Mouse (Mus musculus) urinary bladder, postnatal 14 days (tissue): ENCODE measurements at regions not wholly inside any gene's neighbourhood (a gene's known extent, or its start where the extent isn't known, plus 50 kb on each side); places are given as distances from the start of the nearest gene placed in this dataset.

Source experiments
- DNase-seq: peaks from one replicate; pipeline ENCODE4 v3.0.0; 2021; ENCODE audit warnings: low spot score

DNA sequence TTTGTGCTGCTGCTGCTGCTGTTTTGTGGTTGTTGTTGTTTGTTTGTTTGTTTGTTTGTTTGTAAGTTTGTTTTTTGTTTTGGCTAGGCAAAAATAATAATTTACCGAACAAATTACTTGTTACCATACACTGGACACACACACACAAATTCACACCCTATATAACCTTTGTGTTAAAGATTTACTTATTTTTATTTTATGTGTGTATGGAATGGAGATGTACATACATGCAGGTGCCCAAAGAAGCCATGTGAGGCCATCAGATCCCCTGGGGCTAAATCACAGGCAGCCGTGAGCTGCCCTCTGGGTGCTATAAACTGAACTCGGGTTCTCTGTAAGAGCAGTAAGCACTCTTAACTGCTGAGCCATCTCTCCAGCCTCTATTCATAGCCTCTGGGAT is 56.0 kb downstream of the Pttg1 start:
- no peak for DNase-seq

DNA sequence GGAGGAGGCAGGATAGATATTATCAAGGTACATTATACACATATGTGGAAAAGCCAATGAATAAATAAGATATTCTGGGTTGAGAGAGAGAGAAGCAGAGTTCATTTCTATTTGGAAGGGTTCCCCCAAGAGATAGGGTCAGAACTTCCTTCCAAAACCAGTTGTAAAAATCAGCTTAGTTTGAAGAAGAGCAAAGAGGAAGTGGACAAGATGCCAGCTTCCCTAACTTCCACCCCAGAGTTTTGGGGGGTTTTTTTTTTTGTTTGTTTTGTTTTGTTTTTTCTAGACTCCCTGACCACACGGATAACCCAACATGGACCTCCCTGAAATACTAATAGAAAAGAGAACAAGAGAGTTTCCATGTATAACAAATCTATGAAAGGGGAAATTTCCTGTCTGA is 57.7 kb downstream of the Pttg1 start:
- DNase-seq, result no peak

DNA sequence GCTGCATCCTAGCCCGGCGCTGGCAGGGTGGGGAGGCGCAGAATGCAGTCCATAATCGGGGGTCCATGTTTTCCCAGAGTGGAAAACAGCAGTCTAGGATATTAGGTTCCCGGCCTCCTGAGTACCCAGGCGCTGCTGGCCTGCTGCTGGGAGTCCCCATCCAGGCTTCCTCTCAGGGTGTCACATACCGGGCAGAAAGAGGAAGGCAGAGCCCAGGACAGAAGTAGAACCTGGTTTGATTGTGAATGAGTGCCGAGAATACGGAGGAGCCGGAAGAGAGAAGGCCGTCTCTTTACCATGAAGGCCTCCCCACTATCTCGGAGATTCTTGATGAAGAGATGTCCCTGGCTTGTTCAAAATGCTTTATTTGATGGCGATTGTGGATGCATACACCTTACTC is 64.2 kb downstream of the Pttg1 start:
- DNase-seq, result no peak

DNA sequence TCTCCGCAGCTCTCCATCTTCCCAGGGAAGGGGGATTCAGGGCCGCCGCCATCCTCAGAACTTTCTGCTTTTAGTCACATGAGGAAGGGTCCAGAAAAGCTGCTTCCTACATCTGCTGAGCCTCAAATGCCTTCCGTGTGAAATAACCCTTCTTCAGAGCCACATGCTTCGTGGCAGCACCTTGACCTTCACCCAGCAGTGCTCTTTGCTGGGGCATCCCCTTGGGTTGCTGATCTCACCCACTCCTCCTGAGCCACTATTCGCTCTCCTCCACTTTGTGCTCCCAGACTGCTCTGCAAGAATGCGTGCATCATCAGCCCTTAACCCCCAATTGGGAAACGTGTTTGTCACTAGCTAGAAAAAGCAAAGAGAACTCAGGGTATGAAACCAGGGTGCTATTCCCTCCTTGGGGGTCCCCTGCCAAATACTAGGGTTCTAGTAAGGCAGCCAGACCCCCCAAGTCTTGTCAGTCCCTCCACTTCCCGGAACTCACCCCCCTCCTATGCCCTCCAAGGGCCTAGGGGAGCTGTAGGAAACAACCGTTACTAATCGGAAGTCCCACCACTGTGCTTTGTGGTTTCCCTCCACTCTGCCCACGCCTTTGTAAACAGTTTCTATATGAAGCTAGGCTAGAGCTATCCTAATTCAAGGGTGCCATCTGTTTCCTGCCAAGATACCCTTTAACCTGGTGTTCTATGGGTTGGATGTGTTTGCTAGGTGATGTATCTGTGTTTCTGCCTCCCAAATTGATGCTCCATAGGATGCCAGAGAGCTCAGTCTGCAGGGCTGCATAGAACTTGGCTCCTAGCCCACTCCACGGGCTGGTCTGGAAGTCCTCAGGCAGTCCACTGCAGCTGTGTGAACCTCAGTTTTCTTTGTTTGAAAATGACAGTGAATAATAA is 67.4 kb downstream of the Pttg1 start:
- no peak for DNase-seq

DNA sequence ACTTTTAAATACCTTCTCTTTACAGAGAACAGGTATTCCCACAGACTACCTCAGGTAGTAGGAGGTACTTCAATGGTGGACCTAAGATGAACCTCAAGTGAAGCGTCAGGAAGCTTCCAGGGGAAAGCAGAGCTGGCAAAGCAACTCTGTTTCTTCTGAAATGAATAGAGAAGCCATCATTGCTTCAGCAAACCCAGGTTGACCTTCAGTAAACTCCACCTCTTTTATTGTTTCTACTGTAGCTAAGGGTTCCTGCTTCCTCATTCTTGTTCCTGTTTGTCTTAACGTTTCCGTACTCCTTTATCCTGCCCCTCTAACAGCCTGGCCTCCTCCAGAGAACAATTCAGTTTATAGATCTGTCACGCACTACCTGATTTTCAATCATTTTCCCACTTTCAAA is 72.4 kb downstream of the Pttg1 start:
- DNase-seq, result no peak

DNA sequence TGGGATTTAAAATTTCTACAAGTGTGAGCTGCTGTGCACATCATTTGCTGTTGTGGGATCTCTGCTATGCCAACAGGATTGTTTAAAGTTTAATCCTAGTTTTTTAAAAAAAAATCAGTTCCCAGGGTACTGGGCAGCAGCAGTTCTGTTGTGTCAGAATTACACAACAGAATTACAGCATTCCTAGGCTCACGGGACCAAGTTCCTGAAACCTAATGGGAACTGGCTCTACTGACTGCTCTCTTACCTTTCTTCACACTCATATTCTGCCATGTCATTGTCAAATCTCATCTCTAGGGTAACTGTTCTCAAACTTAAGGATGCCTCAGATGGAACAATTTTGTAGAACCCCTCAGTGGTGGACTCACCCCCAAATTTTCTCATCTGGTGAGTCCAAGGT is 73.0 kb downstream of the Pttg1 start:
- no peak for DNase-seq

DNA sequence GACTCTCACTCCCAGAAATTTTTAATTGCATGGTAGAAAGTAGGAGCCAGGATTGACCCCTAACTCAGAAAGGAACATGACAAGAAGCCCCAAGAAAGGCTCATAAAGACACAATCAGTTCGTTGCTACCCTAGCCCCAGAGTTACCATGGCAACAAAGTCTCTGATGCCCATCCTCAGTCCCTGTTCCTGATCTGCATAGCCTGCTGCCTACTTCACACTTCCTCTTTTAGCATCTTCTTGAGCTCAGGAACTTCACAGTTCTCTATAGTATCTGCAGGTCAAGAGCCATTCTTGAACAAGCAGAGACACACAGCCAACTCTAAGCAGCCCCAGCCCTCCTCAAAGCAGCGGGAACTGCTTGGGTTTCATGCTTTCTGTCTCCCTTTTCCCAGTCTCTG is 74.2 kb downstream of the Pttg1 start:
- no peak for DNase-seq

DNA sequence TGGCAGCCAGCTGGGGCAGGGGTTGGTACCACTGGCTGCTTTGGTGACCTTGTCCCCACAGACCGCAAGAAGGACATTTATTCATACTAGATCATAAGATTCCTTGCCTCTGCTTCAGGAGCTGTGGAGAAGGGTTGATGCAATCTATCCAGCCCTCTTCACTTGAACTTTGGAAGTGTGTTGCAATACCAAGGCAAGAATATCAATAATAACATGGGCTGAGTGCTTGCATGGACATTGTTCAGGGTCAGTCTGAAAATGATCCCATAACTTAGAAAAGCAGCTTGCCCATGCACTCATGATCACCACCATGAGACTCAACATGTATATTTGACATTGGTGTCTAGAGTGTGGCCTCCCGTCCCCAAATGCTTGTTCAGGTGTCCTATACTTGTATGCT is 74.7 kb downstream of the Pttg1 start:
- no peak for DNase-seq

DNA sequence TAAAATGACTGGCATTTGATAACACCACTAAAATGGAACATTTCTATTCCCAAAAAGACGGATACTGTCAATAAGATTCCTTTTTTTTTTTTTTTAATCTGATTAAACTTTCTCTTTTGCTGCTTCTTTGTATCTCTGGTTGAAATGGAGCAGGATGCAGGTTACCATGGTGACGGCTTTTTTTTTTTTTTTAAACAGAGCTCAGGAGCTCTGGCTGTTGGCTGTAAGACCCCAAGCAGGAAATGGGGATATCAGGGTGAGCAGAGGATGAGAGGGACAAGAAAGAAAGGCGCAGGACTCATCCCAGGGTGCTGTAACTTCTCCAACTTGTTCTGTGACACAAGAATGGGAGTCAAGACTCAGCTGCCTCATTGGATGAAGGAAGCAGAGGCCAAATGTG is 75.8 kb downstream of the Pttg1 start:
- DNase-seq, result no peak

DNA sequence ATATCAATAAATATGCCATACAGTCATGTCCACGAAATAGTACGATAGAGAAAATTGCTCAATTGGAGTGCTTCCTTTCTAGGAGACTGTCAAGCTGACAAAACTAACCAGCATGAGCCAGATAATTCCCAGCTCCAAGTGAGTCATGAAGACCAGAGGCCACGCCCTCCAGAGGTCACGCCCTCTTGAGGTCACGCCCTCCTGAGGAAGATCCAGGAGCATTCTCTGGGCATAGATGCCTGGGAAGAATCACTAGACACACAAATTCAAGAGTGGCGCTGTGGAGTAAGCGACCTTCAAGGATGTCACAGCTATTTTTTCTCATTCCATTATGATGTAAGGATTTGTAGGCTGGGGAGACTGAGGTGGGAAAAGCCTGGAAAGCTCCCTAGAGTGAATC is 76.5 kb downstream of the Pttg1 start:
- peak; percentile 29 for DNase-seq

DNA sequence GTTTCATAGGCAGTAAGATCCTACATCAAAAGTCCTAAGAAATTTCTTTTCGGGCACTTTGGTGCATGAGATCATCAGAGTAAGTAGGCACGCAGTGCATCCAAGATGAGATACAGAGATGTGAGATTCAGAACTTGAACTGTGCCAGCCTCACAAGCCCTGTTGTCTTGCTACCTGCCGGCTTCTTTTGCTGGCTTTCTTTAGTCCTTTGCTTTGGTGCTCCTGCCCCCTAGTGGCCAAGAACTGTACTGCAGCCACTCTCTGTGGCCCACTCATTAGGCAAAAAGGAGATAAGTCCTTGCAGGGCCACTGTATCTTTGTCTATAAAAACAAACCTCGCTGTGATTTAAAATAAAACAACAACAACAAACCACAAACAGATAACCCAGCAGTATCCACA is 77.5 kb downstream of the Pttg1 start:
- peak; percentile 84 for DNase-seq

DNA sequence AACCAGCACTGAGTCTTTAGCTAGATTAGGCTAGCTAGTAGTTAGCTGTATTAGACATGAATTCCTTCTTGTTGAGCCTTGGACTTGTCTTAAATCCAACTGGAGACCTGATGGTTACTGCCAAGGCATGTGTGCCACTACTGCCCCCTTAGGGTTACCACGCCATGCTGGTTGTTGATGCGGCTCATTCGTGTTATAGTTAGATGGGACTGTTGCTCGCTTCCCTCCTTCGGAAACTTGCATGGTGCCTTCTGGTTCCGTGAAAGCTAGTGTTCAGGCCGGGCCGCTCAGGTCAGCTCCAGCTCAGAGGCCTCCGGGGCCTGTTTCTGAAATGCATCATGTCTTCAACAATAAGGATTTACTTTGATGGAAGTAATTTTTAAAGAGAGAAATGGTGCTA is 79.6 kb downstream of the Pttg1 start:
- no peak for DNase-seq

DNA sequence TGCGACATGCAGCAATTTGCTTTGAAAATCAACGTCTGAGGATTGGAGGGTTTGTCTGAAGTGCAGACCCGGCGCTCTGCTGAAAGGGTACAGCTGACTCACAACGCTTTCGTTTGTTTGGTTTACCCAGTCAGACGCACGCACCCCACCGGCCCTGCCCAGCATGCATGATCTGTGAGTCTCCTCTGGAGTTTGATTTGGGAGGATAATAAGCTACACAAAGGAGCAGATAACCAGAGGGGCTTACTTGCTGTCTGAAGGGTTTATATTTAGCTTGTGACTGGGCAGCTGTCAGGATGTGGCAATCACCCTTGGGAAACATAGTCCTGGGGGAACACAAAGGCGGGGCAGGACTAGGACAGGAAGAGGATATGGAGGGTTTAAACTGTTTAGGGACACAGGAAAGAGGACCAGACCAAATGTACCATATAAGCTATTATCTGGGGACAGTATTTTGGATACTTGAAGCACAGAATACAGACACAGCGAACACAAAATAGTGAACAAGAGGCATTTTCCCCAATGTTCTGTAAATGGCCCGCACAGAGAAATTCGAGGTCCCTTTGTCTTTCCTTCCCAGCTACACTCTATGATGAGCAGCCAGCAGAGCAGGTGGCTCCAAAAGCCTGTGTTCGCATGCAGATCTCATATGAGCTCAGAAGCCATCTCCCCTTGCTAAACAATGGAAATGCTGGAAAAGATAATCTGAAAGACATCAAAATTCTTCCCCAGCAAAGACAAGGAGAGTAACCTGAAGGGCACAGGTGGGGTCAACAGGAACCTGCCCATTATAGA is 81.1 kb downstream of the Pttg1 start:
- peak; percentile 9 for DNase-seq

DNA sequence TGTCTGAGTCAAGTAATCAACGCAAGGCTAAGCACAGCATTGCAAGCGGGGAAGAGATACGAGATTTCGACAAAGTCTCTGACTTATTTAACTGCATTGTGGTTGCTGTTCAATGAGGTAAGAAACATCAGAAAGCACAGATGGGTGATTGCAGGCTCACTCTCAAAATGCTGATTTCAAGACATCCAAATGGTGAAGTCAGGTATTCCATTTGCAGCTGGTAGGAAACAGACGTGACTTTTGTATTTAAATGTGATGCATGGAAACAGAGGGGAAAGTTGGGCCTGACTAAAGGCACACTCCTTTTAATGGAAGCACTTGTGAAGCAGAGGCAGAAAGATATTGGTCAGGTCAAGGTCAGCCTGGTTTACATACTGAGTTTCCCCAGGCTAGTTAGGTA is 82.5 kb downstream of the Pttg1 start:
- DNase-seq, result no peak

DNA sequence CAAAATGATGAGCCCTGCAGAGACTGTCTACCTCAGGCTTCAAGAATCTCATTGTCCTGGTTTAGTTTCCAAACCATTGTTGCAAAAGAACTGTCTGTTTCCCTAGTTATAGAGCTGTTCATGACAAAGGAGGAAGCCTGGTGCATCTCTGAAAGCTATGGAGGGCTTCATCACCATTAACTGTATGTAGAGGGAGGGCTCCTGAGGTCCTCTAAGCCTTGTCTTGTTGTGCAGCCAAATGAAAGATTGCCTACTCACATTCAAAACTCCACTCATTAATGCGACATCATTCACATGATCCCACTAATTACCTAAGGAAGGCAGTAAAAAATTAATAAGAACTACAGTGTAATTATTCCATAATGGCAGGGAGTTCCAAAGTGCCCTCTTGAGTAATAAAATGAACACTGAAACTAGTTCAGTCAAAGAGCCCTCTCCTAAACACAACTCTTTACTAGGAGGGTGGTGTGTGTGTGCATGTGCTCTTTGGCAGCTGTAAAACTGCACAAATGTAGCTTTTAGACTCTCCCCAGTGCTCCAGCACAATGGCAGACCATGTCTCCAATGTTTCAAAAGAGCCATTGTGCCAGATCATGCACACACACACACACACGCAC is 87.6 kb downstream of the Pttg1 start:
- DNase-seq, result no peak

DNA sequence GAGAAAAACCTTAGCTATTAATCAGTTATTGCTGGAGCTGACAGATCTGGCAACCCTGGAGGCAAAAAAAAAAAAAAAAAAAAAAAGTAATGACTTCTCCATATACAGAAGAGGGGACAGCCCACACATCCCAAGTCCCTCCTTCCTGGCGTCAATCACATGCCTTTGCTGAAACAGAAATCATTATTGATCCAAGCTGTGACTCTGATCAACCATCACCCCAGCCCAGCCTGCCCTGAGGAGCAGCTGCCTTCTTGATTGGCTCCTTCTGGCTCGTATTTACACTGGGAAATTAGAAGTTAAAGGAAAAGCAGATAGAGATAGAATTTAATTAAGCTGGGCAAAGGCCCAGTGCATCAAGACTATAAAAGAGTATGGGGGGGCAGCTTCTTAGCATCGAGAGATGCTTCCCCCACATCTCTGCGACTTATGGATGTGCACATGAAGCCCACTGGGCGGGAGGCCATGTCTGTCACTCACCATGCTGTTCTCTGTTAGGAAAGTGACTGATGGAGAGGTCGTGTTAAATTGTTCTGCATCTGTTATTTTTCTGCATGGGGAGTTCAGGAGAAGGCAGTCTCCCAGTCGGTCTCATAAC is 90.3 kb downstream of the Pttg1 start:
- no peak for DNase-seq

DNA sequence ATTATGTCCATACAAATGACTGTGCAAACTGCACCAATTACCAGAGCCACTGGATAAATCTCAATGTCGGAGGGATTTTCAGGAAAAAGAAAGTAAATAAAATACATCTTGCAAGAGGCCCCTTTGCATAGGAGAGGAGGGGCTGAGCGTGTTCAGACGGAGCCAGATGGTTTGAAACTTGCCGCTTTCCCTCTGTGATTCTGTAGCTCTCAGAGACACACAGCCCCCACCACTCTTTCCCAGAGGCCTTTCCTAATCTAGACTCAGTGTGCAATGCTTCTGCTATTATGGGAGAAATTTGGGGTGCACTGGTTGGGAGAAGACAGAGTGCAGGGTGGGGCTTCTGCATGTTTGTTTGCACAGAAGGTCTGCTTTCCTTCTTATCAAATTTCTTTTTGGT is 92.5 kb downstream of the Pttg1 start:
- DNase-seq, result no peak

DNA sequence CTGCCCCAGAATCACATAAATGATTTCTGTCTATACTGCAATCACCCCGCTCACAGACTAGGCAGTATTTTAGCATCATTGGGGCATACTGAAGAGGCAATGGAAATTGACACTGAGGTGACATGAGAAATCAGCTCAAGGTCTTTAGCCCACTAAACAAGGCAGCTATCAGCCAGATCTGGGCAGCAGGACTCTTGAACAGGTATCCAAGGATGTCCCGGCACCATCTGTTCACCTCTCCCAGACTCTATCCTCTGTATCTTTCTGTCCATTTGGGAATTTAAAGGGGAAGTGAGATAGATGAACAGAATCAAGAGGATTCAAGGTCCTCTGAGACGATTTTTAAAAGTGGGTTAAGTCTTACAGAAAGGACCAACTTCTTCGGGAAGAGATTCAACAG is 112.1 kb downstream of the Pttg1 start:
- DNase-seq, result no peak
